Mouse (Mus musculus) embryonic facial prominence, embryonic 11.5 days (tissue): ENCODE results near the gene Slc6a9. TPM values are rescaled to one million over a fixed set of nuclear protein-coding genes. Genes with fewer than 3 reads are reported as not detected.
A peak's percentile ranks its signal among the peaks of the same experiment; 100 is the strongest.

Experiments
- ATAC-seq: fragments of 200-750 bp; cut with Nextera tagmentation; replicated peaks from 2 replicates; pipeline ENCODE4 v1.8.0; 2017; ENCODE audit warnings: low read depth; ENCODE audit not compliant: insufficient number of reproducible peaks, low FRiP score, low TSS enrichment
- DNase-seq: peaks from one replicate; pipeline ENCODE4 v3.0.0-alpha.2; 2015; ENCODE audit warnings: low spot score
- H3K27ac ChIP-seq: fragments of 300-500 bp; sonication (generic); replicated peaks from 2 replicates; pipeline ENCODE4 v1.5.1; 2014; ENCODE audit warnings: mild to moderate bottlenecking, low read depth, low read length, control low read depth
- H3K27me3 ChIP-seq: fragments of 300-500 bp; sonication (generic); 2 replicates; pipeline ENCODE4 v1.6.1; 2014; ENCODE audit warnings: mild to moderate bottlenecking, low read length, moderate library complexity, mixed read lengths; ENCODE audit not compliant: control insufficient read depth, insufficient read depth
- H3K36me3 ChIP-seq: fragments of 300-500 bp; sonication (generic); replicated peaks from 2 replicates; pipeline ENCODE4 v1.6.1; 2014; ENCODE audit warnings: low read depth, mild to moderate bottlenecking, low read length, moderate library complexity, mixed read lengths; ENCODE audit not compliant: control insufficient read depth, insufficient read depth
- H3K4me1 ChIP-seq: fragments of 300-500 bp; sonication (generic); 2 replicates; pipeline ENCODE4 v1.6.1; 2014; ENCODE audit warnings: low read length, mixed read lengths; ENCODE audit not compliant: control insufficient read depth, insufficient read depth
- H3K4me2 ChIP-seq: fragments of 300-500 bp; sonication (generic); 2 replicates; pipeline ENCODE4 v1.6.1; 2014; ENCODE audit warnings: low read depth, mild to moderate bottlenecking, control low read depth, low read length, moderate library complexity
- H3K4me3 ChIP-seq: fragments of 300-500 bp; sonication (generic); 2 replicates; pipeline ENCODE4 v1.5.1; 2014; ENCODE audit warnings: low read depth, low read length, control low read depth
- H3K9ac ChIP-seq: fragments of 300-500 bp; sonication (generic); replicated peaks from 2 replicates; pipeline ENCODE4 v1.6.1; 2014; ENCODE audit warnings: mild to moderate bottlenecking, control low read depth, low read length
- H3K9me3 ChIP-seq: fragments of 300-500 bp; sonication (generic); replicated peaks from 2 replicates; pipeline ENCODE4 v1.6.1; 2016; ENCODE audit warnings: mild to moderate bottlenecking, low read length, inconsistent platforms, mixed read lengths; ENCODE audit not compliant: control insufficient read depth
- WGBS: fragments of 180-500 bp; shearing (Covaris S2); extraction: QIAGEN DNeasy Blood & Tissue Kit; methylation state at CpG from one replicate; pipeline ENCODE4 v1.1.7; 2014; 5-methylcytosine and 5-hydroxymethylcytosine counted together
- polyA plus RNA-seq: library from polyadenylated mRNA; unstranded; fragments of >200 nt; fragmentation: Nextera tagmentation; extraction: Ambion mirVana; gene quantifications from 2 replicates; pipeline ENCODE4 v1.2.1, GENCODE M21; 2014

Gene Slc6a9
- polyA plus RNA-seq, 1 experiment from 2014 or later, result 5.3 TPM

DNA sequence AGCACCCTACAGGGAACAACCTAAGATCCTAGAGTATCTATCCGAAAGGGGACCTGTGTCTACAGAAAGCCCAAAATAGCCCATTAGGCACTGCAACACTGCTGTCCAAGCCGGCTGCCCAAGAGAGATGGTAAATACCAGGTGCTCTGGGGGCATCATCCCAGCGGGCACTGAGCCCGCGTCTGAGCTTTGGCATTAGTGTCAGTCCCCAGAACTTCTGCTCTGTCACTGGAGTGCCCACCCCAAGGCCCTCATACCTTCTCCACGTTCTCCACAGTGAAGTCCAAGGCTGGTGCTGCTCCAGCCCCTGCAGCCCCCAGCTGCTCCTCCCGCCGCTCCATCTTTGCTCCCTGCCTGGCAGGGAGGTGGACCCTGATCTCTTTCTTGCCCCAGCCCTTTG, 79.7 kb downstream of the Slc6a9 start:
- WGBS, result 22% methylated on average over 8 of the region's 8 CpGs
- peak overlapping the region; percentile 74 for H3K9ac ChIP-seq
- no peak overlapping the region for H3K27ac ChIP-seq
- ATAC-seq (no peak; the same call in 1 of the 2 replicates), DNase-seq (no peak)
- no peaks in the 10 kb centered on the region for H3K27me3 ChIP-seq
- H3K4me3 ChIP-seq, result peak overlapping the region; percentile 65
- H3K4me1 ChIP-seq, result peaks cover 4% of the 10 kb centered on the region; the same call in 1 of the 2 replicates
- H3K9me3 ChIP-seq, result no peaks in the 10 kb centered on the region
- H3K36me3 ChIP-seq, result no peaks in the 10 kb centered on the region
- H3K4me2 ChIP-seq, result peak overlapping the region; percentile 94

DNA sequence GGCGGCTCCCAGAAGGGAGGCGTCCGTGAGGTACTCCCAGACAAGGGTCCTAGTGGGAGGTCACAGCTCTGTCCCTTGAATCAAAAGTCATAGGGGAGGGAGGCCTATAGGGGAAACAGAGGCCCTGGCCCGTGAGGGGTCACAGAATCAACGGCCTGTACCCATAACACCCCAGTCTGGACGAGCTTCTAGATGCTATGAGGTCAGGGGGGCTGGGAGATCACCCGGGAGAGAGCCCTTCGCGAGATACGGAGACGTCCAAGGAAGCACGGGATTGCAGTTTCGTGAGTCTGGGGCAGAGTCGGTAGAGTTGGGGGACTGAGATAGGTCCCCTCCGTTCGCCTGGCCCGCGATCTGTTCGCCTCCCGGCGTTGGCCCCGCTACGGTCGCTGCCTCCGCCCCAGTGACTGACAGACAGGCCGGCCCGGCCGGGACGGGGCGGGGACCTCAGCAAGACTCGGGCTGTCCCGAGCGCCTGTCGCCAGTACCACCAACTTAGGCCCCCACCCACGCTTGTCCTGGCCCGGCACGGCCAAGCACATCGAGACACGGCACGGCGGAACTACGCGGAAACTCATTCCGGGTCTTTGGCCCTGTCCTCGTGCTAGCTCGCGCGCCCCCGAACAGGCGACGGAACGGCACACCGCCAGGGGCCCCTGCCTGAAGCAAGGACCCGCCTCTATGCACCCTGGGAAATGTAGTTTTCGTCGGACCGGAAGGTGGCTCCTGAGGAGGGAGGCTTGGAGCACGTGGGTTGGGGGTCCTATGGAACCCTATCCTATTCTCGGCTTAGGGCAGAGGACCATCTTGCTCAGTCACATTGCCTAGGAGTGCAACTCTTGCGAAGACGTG, 80.5 kb downstream of the Slc6a9 start, which contains the start of gene Ipo13:
Gene Ipo13, minus strand, starts transcription at position 409 of the 852 bp plus-strand sequence.
- DNase-seq (peak; percentile 98), ATAC-seq (peak; percentile 94)
- WGBS, result 0% methylated on average over 61 of the region's 61 CpGs
- Histone ChIP-seq H3K9me3 (no peaks in the 10 kb centered on the region), H3K4me3 (peak within 1 kb of the TSS; percentile 65), H3K4me2 (peak within 1 kb of the TSS; percentile 94), H3K27ac (peak within 1 kb of the TSS; percentile 74; the same call in 1 of the 2 replicates), H3K27me3 (no peaks in the 10 kb centered on the region), H3K4me1 (peaks cover 4% of the 10 kb centered on the region; the same call in 1 of the 2 replicates), H3K9ac (peak within 1 kb of the TSS; percentile 74), H3K36me3 (no peaks in the 10 kb centered on the region)

DNA sequence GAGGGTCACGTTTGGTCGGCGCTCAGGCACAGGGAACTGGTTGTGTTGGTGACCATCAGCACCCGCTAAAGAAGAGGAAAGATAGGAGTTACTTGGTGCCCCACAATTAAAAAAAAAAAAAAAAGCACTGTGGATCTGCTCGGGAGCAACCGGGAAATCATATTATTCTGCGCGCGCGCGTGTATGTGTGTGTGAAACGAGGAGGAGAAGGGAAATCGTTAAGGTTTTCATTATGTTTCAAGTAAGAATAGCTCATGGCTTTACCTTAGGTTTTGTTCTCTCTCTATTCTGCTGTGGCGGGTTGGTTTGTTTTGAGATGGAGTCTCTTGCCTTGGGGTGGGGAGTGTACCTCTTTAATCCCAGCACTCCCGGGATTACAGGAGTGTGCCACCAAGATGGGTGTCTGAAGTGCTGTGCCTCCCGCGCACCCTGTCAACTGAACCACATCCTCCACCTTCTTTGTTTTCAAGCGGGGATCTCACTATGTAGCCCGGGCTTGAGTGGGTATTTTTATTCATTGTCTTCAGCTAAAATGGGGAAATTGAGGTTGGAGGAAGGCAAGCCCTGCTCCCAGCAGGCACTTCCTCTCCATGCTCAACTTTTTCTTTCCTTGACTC, 81.3 kb downstream of the Slc6a9 start:
- Histone ChIP-seq H3K36me3 (no peaks in the 10 kb centered on the region), H3K4me3 (peak overlapping the region; percentile 65), H3K27me3 (no peaks in the 10 kb centered on the region), H3K9ac (peak overlapping the region; percentile 74), H3K9me3 (no peaks in the 10 kb centered on the region), H3K4me1 (peaks cover 4% of the 10 kb centered on the region; the same call in 1 of the 2 replicates), H3K4me2 (peak overlapping the region; percentile 94), H3K27ac (no peak overlapping the region)
- WGBS, result 13% methylated on average over 19 of the region's 19 CpGs
- no peak for DNase-seq
- no peak for ATAC-seq

DNA sequence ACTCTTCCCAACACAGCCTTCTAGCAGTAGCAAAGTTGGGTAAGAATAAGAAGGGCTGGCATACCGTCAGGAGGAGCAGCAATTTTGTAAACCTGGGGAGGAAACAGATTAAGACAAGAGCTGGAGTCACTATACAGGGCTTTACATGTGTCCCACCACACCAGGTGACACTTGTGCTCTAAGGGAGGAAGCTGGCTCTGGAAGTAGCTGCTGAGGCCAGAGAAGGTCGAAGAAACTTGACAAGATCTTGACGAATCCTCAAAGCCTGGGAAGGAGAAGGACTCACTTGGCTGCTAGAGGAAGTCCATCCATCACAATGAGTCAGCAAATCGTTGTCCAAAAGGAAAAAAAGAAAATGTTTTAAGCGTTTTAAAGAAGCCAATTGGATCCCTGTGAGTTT, 82.1 kb downstream of the Slc6a9 start:
- Histone ChIP-seq H3K36me3 (no peaks in the 10 kb centered on the region), H3K4me2 (no peak overlapping the region), H3K9ac (no peak overlapping the region), H3K4me3 (no peak overlapping the region), H3K4me1 (peaks cover 4% of the 10 kb centered on the region; the same call in 1 of the 2 replicates), H3K27ac (no peak overlapping the region), H3K27me3 (no peaks in the 10 kb centered on the region), H3K9me3 (no peaks in the 10 kb centered on the region)
- no peak for DNase-seq
- ATAC-seq, result no peak
- 86% methylated on average over 5 of the region's 5 CpGs for WGBS

DNA sequence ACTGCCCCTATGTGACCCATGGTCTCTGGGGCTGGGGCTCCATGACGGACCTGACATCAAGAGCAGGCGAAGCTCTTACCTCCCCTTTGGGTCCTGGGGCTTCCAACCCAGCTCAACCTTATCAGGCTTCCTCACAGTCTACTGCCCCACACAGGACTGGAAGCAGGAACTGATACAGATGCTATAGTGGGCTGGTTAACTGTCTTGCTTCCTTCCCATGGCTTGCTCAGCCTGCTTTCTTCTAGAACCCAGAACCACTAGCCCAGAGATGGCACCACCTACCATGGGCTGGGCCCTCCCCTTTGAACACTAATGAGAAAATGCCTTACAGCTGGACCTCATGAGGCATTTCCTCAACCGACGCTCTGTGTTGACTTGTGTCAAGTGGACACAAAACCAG, 83.1 kb downstream of the Slc6a9 start:
- ATAC-seq, result no peak
- Histone ChIP-seq H3K9me3 (no peaks in the 10 kb centered on the region), H3K9ac (no peak overlapping the region), H3K27me3 (no peaks in the 10 kb centered on the region), H3K4me3 (no peak overlapping the region), H3K4me1 (peaks cover 4% of the 10 kb centered on the region; the same call in 1 of the 2 replicates), H3K36me3 (no peaks in the 10 kb centered on the region), H3K4me2 (no peak overlapping the region), H3K27ac (no peak overlapping the region)
- 78% methylated on average over 4 of the region's 4 CpGs for WGBS
- DNase-seq, result no peak

DNA sequence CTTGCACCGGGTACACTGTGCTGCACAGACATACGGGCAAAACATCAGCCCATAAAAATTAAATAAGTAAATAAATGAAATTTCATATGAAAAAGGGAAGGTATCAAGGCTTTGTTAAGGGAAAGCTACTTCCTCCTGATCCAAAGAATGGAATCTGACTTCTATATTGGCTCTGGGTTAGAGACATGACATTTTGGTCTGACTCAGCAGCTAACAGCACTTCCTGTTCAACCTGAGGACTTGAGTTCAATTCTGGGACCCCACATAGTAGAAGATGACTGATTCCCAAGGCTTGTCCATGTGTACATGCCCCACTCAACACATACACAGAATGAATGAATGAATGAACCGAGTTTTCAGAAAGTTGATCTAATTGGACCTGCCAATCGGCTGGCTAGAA, 83.5 kb downstream of the Slc6a9 start:
- WGBS, result 91% methylated on average over 4 of the region's 4 CpGs

DNA sequence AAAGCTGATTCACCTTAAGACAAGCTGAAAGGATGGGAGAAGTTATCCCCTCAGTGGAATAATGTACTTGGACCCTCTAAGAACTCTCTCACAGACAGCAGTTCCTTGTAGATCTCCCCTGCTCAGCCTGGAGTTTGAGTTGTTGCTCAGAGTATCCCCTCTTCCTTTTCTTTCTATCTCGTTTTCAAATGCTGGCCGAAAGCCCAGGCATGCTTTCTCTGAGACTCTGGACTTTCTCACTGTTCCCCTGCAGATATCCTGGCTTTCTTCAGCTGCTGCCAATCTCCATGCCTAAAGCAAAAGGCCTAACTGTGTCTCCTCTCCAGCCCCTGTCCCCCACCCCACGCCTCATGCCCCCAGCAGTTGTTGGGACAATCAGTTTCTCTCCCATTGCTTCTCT, 84.0 kb downstream of the Slc6a9 start:
- H3K27ac ChIP-seq, result no peak overlapping the region
- H3K4me1 ChIP-seq, result peaks cover 2% of the 10 kb centered on the region; the same call in 1 of the 2 replicates
- H3K36me3 ChIP-seq, result no peaks in the 10 kb centered on the region
- H3K4me3 ChIP-seq, result no peak overlapping the region
- DNase-seq (no peak), ATAC-seq (no peak)
- H3K9me3 ChIP-seq, result no peaks in the 10 kb centered on the region
- no peak overlapping the region for H3K9ac ChIP-seq
- no peak overlapping the region for H3K4me2 ChIP-seq
- no peaks in the 10 kb centered on the region for H3K27me3 ChIP-seq
- 80% methylated on average over 3 of the region's 3 CpGs for WGBS

More for the DNA sequence above, 83.5 kb downstream of the Slc6a9 start:
- H3K36me3 ChIP-seq, result no peaks in the 10 kb centered on the region
- no peaks in the 10 kb centered on the region for H3K27me3 ChIP-seq
- H3K27ac ChIP-seq, result no peak overlapping the region
- ATAC-seq (no peak), DNase-seq (no peak)
- no peak overlapping the region for H3K9ac ChIP-seq
- H3K4me3 ChIP-seq, result no peak overlapping the region
- H3K4me2 ChIP-seq, result no peak overlapping the region
- peaks cover 4% of the 10 kb centered on the region; the same call in 1 of the 2 replicates for H3K4me1 ChIP-seq
- no peaks in the 10 kb centered on the region for H3K9me3 ChIP-seq

DNA sequence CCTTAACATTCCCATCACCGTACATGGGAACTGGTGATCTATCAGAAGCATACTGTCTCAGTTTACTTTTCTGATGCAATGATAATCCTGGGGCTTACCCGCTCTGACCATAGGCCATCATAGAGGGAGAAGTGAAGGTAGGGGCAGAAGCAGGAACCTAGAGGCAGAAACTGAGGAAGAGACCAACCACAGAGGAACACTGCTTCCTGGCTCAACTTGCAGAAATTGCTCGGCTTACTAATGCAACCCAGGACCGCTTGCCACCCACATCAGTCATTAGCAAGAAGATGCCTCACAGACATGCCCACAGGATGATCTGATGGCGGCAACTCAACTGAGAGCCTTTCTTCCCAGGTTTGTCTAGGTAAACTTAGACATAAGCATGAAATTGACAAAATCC, 84.5 kb downstream of the Slc6a9 start:
- Histone ChIP-seq H3K4me1 (peaks cover 2% of the 10 kb centered on the region; the same call in 1 of the 2 replicates), H3K27me3 (no peaks in the 10 kb centered on the region), H3K9ac (no peak overlapping the region), H3K4me3 (no peak overlapping the region), H3K36me3 (no peaks in the 10 kb centered on the region), H3K9me3 (no peaks in the 10 kb centered on the region), H3K27ac (no peak overlapping the region), H3K4me2 (no peak overlapping the region)
- WGBS, result 89% methylated on average over 5 of the region's 5 CpGs
- no peak for ATAC-seq
- DNase-seq, result no peak
